Mouse (Mus musculus): ENCODE data around the gene Armc10. TPM values are rescaled to one million over a fixed set of nuclear protein-coding genes. Genes with fewer than 3 reads are reported as not detected.
"Not testable (repeated sequence)": the region's sequence is repeated elsewhere in the genome, so short reads cannot be mapped to it uniquely, and the experiment has no call there.

Armc10 gene
- total RNA-seq, 2 experiments from 2014 or later, result 3.5 to 4.1 TPM

GRCm38 (mm10) chr5:21673742-21674141 lies 28.1 kb downstream of the Armc10 start:
- intact Hi-C loops (cut with DNase I), result no loop called here
- TF ChIP-seq CTCF (IDR thresholded peaks at IDR 0.05), result no peak

GRCm38 (mm10) chr5:21675019-21675418 lies 29.4 kb downstream of the Armc10 start:
- H3K4me3 ChIP-seq, result no peak overlapping the region
- H3K27ac ChIP-seq, result no peak overlapping the region
- no peak for TF ChIP-seq CTCF (IDR thresholded peaks at IDR 0.05)
- intact Hi-C loops (cut with DNase I), result no loop called here
- no peak for DNase-seq

More at GRCm38 (mm10) chr5:21673742-21674141, 28.1 kb downstream of the Armc10 start:
- Histone ChIP-seq H3K4me3 (no peak overlapping the region), H3K27ac (no peak overlapping the region)
- no peak for DNase-seq

- intact Hi-C loops (cut with DNase I), result no loop called here
- no peak for DNase-seq
- Histone ChIP-seq H3K4me3 (no peak overlapping the region), H3K27ac (no peak overlapping the region)
- no peak for TF ChIP-seq CTCF (IDR thresholded peaks at IDR 0.05)
Measured at GRCm38 (mm10) chr5:21675494-21675893, 29.9 kb downstream of the Armc10 start.

GRCm38 (mm10) chr5:21677939-21678338 lies 32.3 kb downstream of the Armc10 start:
- no peak for DNase-seq
- no peak overlapping the region for H3K4me3 ChIP-seq
- no peak for TF ChIP-seq CTCF (IDR thresholded peaks at IDR 0.05)
- intact Hi-C loops (cut with DNase I), result no loop called here
- no peak overlapping the region for H3K27ac ChIP-seq

- intact Hi-C loops (cut with DNase I), result no loop called here
- DNase-seq, result no peak
Measured at GRCm38 (mm10) chr5:21678363-21678762, 32.8 kb downstream of the Armc10 start.

GRCm38 (mm10) chr5:21680029-21680428 lies 34.4 kb downstream of the Armc10 start:
- H3K4me3 ChIP-seq, result no peak overlapping the region
- no peak for TF ChIP-seq CTCF (IDR thresholded peaks at IDR 0.05)
- no peak for DNase-seq
- H3K27ac ChIP-seq, result no peak overlapping the region
- intact Hi-C loops (cut with DNase I), result no loop called here

More at GRCm38 (mm10) chr5:21678363-21678762, 32.8 kb downstream of the Armc10 start:
- no peak for TF ChIP-seq CTCF (IDR thresholded peaks at IDR 0.05)
- no peak overlapping the region for H3K27ac ChIP-seq
- no peak overlapping the region for H3K4me3 ChIP-seq

- no peak for TF ChIP-seq CTCF (IDR thresholded peaks at IDR 0.05)
- no peak overlapping the region for H3K4me3 ChIP-seq
- intact Hi-C loops (cut with DNase I), result no loop called here
- peak overlapping the region; percentile 16; the same call in 1 of the 2 replicates for H3K27ac ChIP-seq
- DNase-seq, result no peak
Measured at GRCm38 (mm10) chr5:21680940-21681339, 35.3 kb downstream of the Armc10 start.

- intact Hi-C loops (cut with DNase I), result no loop called here
- no peak for DNase-seq
- TF ChIP-seq CTCF (IDR thresholded peaks at IDR 0.05), result no peak
- Histone ChIP-seq H3K27ac (no peak overlapping the region), H3K4me3 (no peak overlapping the region)
Measured at GRCm38 (mm10) chr5:21683811-21684210, 38.2 kb downstream of the Armc10 start.

GRCm38 (mm10) chr5:21685001-21685400 lies 39.4 kb downstream of the Armc10 start:
- Histone ChIP-seq H3K4me3 (no peak overlapping the region), H3K27ac (no peak overlapping the region)
- DNase-seq, result no peak
- TF ChIP-seq CTCF (IDR thresholded peaks at IDR 0.05), result no peak
- intact Hi-C loops (cut with DNase I), result no loop called here

GRCm38 (mm10) chr5:21687042-21687441 lies 41.4 kb downstream of the Armc10 start:
- Histone ChIP-seq H3K27ac (no peak overlapping the region), H3K4me3 (no peak overlapping the region)
- intact Hi-C loops (cut with DNase I), result no loop called here
- TF ChIP-seq CTCF (IDR thresholded peaks at IDR 0.05), result no peak
- no peak for DNase-seq

- intact Hi-C loops (cut with DNase I), result no loop called here
- no peak for TF ChIP-seq CTCF (IDR thresholded peaks at IDR 0.05)
- DNase-seq, result no peak
- H3K27ac ChIP-seq, result no peak overlapping the region
- no peak overlapping the region for H3K4me3 ChIP-seq
Measured at GRCm38 (mm10) chr5:21692230-21692629, 46.6 kb downstream of the Armc10 start.

- DNase-seq, result no peak
- no peak for TF ChIP-seq CTCF (IDR thresholded peaks at IDR 0.05)
- Histone ChIP-seq H3K4me3 (no peak overlapping the region), H3K27ac (no peak overlapping the region)
- intact Hi-C loops (cut with DNase I), result no loop called here
Measured at GRCm38 (mm10) chr5:21693372-21693870, 47.8 kb downstream of the Armc10 start.

- Histone ChIP-seq H3K27ac (no peak overlapping the region), H3K4me3 (no peak overlapping the region)
- intact Hi-C loops (cut with DNase I), result no loop called here
- no peak for DNase-seq
- no peak for TF ChIP-seq CTCF (IDR thresholded peaks at IDR 0.05)
Measured at GRCm38 (mm10) chr5:21694854-21695490, 49.4 kb downstream of the Armc10 start.

GRCm38 (mm10) chr5:21699555-21699954 lies 53.9 kb downstream of the Armc10 start:
- H3K27ac ChIP-seq; intact Hi-C loops (cut with DNase I); H3K4me3 ChIP-seq; DNase-seq: not testable (repeated sequence)
